Mouse (Mus musculus): ENCODE results near the gene Hist1h2ae.

Gene Hist1h2ae

GRCm38 (mm10) chr13:23537006-23537710, 33.9 kb downstream of the Hist1h2ae start:
- no peak for DNase-seq

GRCm38 (mm10) chr13:23536076-23536822, 34.8 kb downstream of the Hist1h2ae start:
- DNase-seq, result no peak

DNA sequence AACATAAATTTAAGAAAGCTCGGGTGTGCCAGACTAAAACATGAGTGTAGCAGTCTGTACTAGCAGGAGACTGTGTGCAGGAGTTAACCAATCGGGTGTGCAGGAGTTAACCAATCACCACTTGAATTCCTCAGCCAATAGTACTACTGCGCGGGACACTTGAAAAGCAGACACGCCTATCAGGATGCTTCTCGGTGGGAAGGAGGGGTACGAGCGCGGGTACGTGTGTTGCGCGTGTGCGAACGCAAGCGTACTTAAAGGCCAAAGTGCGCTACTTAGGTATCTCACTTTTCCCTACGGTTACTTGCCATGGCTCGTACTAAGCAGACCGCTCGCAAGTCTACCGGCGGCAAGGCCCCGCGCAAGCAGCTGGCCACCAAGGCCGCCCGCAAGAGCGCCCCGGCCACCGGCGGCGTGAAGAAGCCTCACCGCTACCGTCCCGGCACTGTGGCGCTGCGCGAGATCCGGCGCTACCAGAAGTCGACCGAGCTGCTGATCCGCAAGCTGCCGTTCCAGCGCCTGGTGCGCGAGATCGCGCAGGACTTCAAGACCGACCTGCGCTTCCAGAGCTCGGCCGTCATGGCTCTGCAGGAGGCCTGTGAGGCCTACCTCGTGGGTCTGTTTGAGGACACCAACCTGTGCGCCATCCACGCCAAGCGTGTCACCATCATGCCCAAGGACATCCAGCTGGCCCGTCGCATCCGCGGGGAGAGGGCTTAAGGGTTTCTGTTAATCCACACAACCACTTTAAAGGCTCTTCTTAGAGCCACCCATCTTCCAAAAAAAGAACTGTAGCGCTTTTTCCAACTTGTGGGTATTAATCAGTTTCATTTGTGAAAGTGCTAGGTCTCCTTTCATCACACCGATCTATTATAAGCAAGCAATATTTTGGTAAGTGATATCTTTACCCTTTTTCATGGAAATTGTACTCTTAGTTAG, 35.6 kb downstream of the Hist1h2ae start, which contains the start of gene Hist1h3g:
Gene Hist1h3g (plus strand): TSS at position 286 of the 939 bp plus-strand sequence.
- peak; percentile 81 to 88 for DNase-seq

DNA sequence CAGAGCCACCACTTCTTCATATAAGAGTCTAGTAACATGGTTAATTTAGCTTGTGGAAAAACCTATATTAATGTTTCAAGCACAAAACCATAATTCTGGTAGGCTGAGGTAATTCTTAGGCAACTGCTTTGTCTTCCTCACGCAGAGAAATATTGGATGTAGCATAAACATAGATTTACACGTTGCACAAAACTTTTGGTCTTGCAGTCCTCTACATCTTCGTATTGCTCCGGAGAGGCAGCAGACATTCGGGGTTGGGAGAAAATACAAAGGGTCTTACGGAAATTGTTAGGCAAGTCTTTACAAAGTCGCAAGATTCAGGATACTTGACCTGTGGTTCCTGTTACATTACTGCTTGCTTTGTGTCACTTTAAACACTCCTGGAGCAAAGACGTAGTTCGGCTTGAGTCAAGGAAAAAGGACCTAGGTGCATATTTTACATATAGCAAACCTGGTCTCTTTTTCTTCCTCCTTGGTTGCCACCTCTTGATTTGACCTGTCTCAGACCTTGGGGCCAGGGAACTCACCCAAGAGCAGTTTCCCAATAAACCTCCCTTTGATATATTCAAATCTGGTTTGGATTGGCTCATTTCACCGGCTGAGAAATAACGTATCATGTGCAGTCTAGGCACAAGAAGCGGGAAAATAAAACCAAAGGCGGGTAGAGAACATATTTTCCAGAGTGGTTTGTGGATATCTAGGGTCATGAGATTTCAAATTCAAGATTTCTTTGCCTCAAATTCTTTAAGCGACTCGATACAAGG, 36.5 kb downstream of the Hist1h2ae start:
- DNase-seq, result no peak

DNA sequence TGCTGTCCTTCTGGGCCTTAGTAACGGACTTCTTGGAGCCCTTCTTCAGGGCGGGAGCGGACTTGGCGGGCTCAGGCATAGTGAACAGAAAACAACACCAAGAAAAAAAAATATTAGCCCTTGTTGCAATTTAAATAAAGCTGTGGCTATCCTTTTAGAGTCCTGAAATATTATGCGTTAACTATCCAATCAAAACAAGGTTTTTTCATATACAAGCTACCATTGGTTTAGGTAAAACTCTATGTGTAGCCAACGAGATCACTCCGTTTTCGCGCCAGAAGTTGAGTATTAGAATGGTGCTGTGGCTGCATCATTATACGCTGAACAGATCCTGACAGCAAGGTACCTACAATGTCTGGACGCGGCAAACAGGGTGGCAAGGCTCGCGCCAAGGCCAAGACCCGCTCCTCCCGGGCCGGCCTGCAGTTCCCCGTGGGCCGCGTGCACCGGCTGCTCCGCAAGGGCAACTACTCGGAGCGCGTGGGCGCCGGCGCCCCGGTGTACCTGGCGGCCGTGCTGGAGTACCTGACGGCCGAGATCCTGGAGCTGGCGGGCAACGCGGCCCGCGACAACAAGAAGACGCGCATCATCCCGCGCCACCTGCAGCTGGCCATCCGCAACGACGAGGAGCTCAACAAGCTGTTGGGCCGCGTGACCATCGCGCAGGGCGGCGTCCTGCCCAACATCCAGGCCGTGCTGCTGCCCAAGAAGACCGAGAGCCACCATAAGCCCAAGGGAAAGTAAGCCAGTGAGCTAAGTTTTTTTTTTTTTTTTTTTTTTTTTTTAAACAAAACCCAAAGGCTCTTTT, 37.3 kb downstream of the Hist1h2ae start, which contains the start of gene Hist1h2af:
Gene Hist1h2af (plus strand): TSS at position 347 of the 808 bp plus-strand sequence.
- DNase-seq, result peak; percentile 66 to 77

GRCm38 (mm10) chr13:23532262-23533075, 38.6 kb downstream of the Hist1h2ae start:
- no peak for DNase-seq

DNA sequence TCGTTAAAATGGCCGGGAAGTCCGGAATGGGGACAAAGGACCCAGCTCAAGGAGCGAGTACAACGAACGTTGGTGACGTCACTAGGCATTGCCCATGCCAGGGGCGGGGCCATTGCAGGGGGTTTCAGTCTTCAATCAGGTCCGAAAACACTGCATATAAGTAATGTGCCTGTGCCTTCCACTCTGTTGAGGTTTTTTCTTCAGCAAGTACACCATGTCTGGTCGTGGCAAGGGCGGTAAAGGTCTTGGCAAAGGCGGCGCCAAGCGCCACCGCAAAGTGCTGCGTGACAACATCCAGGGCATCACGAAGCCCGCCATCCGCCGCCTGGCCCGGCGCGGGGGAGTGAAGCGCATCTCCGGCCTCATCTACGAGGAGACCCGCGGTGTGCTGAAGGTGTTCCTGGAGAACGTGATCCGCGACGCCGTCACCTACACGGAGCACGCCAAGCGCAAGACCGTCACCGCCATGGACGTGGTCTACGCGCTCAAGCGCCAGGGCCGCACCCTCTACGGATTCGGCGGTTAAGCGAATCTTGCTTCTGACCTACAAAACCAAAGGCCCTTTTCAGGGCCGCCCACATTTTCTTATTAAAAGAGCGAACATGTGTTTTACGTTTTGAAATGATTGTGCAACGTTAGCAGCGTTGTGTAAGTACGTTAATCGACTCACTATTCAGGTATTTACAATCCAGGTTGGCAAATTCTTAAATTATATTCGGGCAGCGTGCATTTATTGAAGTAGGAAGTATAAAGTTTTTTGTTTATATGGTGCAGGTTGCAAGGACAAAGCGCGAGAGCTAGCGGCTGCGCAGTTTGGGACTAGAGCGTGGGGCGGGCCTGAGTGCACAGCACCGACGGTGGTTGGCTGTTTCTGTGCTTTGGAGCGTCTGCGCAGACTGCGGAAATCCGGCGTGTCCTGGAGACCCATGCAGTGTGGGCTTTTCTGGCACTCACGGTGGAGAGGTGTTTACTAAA, 39.8 kb downstream of the Hist1h2ae start, which contains the start of gene Hist1h4h:
Gene Hist1h4h (plus strand): TSS at position 150 of the 975 bp plus-strand sequence.
- DNase-seq, result peak; percentile 95 to 97

DNA sequence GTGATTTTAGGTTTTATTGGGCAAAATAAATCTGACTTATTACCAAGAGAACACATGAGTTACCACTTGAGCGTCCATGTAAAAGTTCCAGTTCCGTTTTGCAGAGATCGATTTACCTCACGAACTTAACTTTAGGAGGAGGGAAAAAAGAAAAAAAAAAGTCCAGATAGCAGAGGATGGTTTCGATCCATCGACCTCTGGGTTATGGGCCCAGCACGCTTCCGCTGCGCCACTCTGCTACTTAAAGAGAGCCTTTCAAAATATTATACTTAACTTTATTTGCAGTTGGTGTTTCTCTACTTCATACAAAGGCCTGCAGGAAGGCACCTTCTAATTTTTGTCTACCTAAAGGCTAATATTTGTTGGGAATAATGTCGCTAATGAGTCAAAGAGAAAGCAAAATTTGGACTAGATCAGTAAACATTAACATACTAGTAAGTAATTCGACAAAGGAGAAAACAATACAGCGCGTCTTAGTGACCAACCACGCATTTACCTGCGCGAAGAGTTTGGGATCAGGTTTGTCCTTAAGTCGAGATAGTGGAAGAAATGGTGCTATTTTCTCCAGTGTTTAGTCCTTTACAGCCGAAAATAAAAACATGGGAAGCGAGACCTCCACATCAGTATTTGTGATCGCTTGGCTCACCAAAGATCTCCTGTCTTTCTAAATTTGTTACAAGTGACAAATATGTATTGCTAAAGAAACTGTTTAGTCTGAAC, 40.7 kb downstream of the Hist1h2ae start:
- peak; percentile 43 to 67 for DNase-seq

GRCm38 (mm10) chr13:23529480-23530165, 41.4 kb downstream of the Hist1h2ae start:
- DNase-seq, result no peak

DNA sequence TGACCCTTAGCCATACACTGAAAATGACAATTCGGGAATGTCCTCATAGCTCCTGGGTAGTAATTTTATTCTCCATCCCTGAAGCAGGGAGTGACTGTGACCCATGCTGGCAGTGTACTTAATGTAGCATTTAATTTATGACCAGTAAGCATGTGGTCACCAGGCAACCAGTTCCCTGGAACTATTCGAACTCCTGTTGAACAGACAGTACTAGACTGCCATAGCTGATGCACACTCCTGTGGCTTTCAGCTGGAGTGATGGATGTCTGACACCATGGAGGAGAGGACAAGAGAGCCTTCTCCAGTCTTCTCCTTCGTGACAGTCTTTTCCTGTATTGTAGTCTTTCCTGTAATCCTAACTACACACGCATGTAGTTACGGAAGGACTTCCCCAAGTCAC, 42.0 kb downstream of the Hist1h2ae start:
- no peak for DNase-seq

- peak; percentile 82 to 89 for DNase-seq
These were observed 44.7 kb downstream of the Hist1h2ae start for GRCm38 (mm10) chr13:23526312-23526711.

GRCm38 (mm10) chr13:23525901-23526300, 45.1 kb downstream of the Hist1h2ae start:
- no peak for DNase-seq

- DNase-seq, result peak; percentile 73 to 75
These were observed 46.4 kb downstream of the Hist1h2ae start for GRCm38 (mm10) chr13:23524654-23525053.

DNA sequence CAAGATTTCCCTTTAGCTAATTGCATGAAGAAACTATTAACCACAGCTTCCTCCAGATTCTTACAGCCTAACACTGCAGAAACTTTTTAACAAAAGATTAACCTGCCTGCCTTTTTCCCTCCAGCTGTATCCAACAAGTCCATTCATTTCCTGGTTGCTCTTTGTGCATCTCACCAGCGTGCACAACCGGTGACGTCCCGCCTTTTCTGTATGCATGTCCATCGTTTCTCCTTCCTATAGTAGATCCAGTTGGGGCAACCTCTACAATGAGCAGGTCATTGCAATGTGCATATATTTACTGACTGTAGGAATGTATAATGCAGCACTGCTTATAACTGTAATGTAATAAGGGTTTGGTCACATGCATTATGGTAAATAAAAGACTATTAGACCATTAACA, 47.0 kb downstream of the Hist1h2ae start:
- DNase-seq, result no peak

- DNase-seq, result peak; percentile 64 to 78
These were observed 49.3 kb downstream of the Hist1h2ae start for GRCm38 (mm10) chr13:23521703-23522102.

Data from cerebellum, adult 18-20 months (tissue).